Mouse (Mus musculus): Measurements from ENCODE around the gene Mcee. TPM values are rescaled to one million over a fixed set of nuclear protein-coding genes. Genes with fewer than 3 reads are reported as not detected.

Gene Mcee
- total and polyA plus RNA-seq, 3 experiments: 18.2 to 22.6 TPM; not detected in 1

GRCm38 (mm10) chr7:64356661-64357060, 35.7 kb upstream of the Mcee start:
- no peak for TF ChIP-seq MEF2A (IDR thresholded peaks at IDR 0.05; ENCODE audit: extremely low read depth, insufficient replicate concordance, low read depth, low read length, poor library complexity, severe bottlenecking)
- TF ChIP-seq CTCF (IDR thresholded peaks at IDR 0.05 in 2 of 3, conservative IDR thresholded peaks at IDR 0.05 in 1 of 3; ENCODE audit: control insufficient read depth in 1 of 3, insufficient read depth in 1 of 3, low read depth in 2 of 3, low read length in 3 of 3, poor library complexity in 1 of 3, severe bottlenecking in 1 of 3): no peak
- TF ChIP-seq MYC (IDR thresholded peaks at IDR 0.05; ENCODE audit: low read depth, low read length): no peak
- TF ChIP-seq MAX (IDR thresholded peaks at IDR 0.05; ENCODE audit: low read length): no peak
- no peak for TF ChIP-seq ZKSCAN1 (IDR thresholded peaks at IDR 0.05; ENCODE audit: low read depth, low read length)
- no peak for TF ChIP-seq KAT2A (conservative IDR thresholded peaks at IDR 0.05; ENCODE audit: low read depth, low read length)
- TF ChIP-seq GATA1 (IDR thresholded peaks at IDR 0.05; ENCODE audit: low read depth, low read length): no peak
- no peak for TF ChIP-seq ETS1 (IDR thresholded peaks at IDR 0.05; ENCODE audit: low read depth, low read length)
- TF ChIP-seq MAFK (IDR thresholded peaks at IDR 0.05; ENCODE audit: borderline replicate concordance, low read depth, low read length): no peak
- TF ChIP-seq TAL1 (IDR thresholded peaks at IDR 0.05; ENCODE audit: low read length): no peak
- TF ChIP-seq ELF1 (IDR thresholded peaks at IDR 0.05; ENCODE audit: low read depth, low read length): no peak
- TF ChIP-seq ZNF384 (IDR thresholded peaks at IDR 0.05; ENCODE audit: low read depth, low read length): no peak
- no peak for TF ChIP-seq JUND (IDR thresholded peaks at IDR 0.05; ENCODE audit: low read depth, low read length)
- TF ChIP-seq EP300 (IDR thresholded peaks at IDR 0.05; ENCODE audit: low read depth in 1 of 2, low read length in 2 of 2): no peak
- TF ChIP-seq USF1 (IDR thresholded peaks at IDR 0.05; ENCODE audit: low read depth, low read length): no peak
- TF ChIP-seq E2F4 (IDR thresholded peaks at IDR 0.05; ENCODE audit: borderline replicate concordance, low read depth, low read length): no peak
- no peak for TF ChIP-seq CHD2 (IDR thresholded peaks at IDR 0.05; ENCODE audit: low read length)
- no peak for TF ChIP-seq USF2 (IDR thresholded peaks at IDR 0.05; ENCODE audit: borderline replicate concordance in 1 of 2, insufficient read depth in 1 of 2, low read depth in 1 of 2, low read length in 2 of 2)
- no peak for TF ChIP-seq HCFC1 (IDR thresholded peaks at IDR 0.05; ENCODE audit: low read depth, low read length)
- TF ChIP-seq SMC3 (IDR thresholded peaks at IDR 0.05; ENCODE audit: low read depth, low read length): no peak
- DNase-seq (ENCODE audit: low read depth, low spot score): no peak
- no peaks in the 10 kb centered on the region for H3K79me2 ChIP-seq (ENCODE audit: control insufficient read depth, insufficient read depth, low read length, poor library complexity)

DNA sequence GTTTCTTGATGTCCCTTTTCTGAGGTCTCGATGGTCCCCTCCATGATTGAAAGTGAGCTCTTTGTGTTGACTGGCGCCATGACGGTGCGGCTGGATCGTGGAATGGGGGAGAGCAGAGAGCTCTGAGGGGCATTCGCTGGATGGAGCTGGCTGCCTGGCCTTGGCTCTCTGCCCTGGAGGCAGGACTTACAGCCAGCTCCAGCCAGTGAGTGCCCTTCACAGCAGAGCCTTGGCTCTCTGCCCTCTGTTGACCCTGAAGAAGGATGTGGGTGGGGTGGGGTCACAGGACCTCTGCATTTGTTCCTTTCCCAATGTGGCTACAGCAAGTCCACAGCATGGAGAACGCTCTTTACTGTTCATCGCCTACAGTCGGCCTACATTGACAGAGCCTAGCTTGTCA, 35.0 kb upstream of the Mcee start:
- H3K27ac ChIP-seq (ENCODE audit: control insufficient read depth, low read depth, low read length): no peak overlapping the region
- TF ChIP-seq TBP (IDR thresholded peaks at IDR 0.05; ENCODE audit: low read depth, low read length): no peak
- no peak for TF ChIP-seq RCOR1 (IDR thresholded peaks at IDR 0.05; ENCODE audit: low read depth, low read length)
- no peak for TF ChIP-seq TAL1 (IDR thresholded peaks at IDR 0.05; ENCODE audit: low read length)
- no peak for TF ChIP-seq SMC3 (IDR thresholded peaks at IDR 0.05; ENCODE audit: low read depth, low read length)
- TF ChIP-seq MAZ (IDR thresholded peaks at IDR 0.05; ENCODE audit: low read depth, low read length): no peak
- no peak for TF ChIP-seq USF1 (IDR thresholded peaks at IDR 0.05; ENCODE audit: low read depth, low read length)
- TF ChIP-seq GABPA (IDR thresholded peaks at IDR 0.05; ENCODE audit: low read depth, low read length): no peak
- TF ChIP-seq ZC3H11A (IDR thresholded peaks at IDR 0.05; ENCODE audit: low read depth, low read length): no peak
- no peaks in the 10 kb centered on the region for H3K9me3 ChIP-seq (replicated peaks; ENCODE audit: insufficient read depth, low read length)
- no peak for DNase-seq (ENCODE audit: low read depth, low spot score)
- no peak overlapping the region for H3K9ac ChIP-seq (ENCODE audit: control insufficient read depth, low read depth, low read length, poor library complexity, severe bottlenecking)
- H3K27me3 ChIP-seq (ENCODE audit: control insufficient read depth in 1 of 2, insufficient read depth in 2 of 2, low read length in 2 of 2): no peaks in the 10 kb centered on the region
- H3K36me3 ChIP-seq (ENCODE audit: control insufficient read depth in 1 of 2, insufficient read depth in 2 of 2, low read length in 2 of 2): no peaks in the 10 kb centered on the region
- H3K79me2 ChIP-seq (ENCODE audit: control insufficient read depth, insufficient read depth, low read length, poor library complexity): no peaks in the 10 kb centered on the region
- no peak overlapping the region for H3K4me3 ChIP-seq (ENCODE audit: control insufficient read depth in 1 of 2, insufficient read depth in 1 of 2, low read depth in 2 of 2, low read length in 2 of 2)
- H3K4me1 ChIP-seq (ENCODE audit: control insufficient read depth in 1 of 2, insufficient read depth in 2 of 2, low read length in 2 of 2): no peaks in the 10 kb centered on the region

More at GRCm38 (mm10) chr7:64356661-64357060, 35.7 kb upstream of the Mcee start:
- no peak overlapping the region for H3K4me3 ChIP-seq (ENCODE audit: control insufficient read depth in 1 of 2, insufficient read depth in 1 of 2, low read depth in 2 of 2, low read length in 2 of 2)
- H3K4me1 ChIP-seq (ENCODE audit: control insufficient read depth in 1 of 2, insufficient read depth in 2 of 2, low read length in 2 of 2): no peaks in the 10 kb centered on the region
- no peak overlapping the region for H3K9ac ChIP-seq (ENCODE audit: control insufficient read depth, low read depth, low read length, poor library complexity, severe bottlenecking)
- H3K27me3 ChIP-seq (ENCODE audit: control insufficient read depth in 1 of 2, insufficient read depth in 2 of 2, low read length in 2 of 2): no peaks in the 10 kb centered on the region
- no peaks in the 10 kb centered on the region for H3K9me3 ChIP-seq (replicated peaks; ENCODE audit: insufficient read depth, low read length)
- H3K36me3 ChIP-seq (ENCODE audit: control insufficient read depth in 1 of 2, insufficient read depth in 2 of 2, low read length in 2 of 2): no peaks in the 10 kb centered on the region
- no peak overlapping the region for H3K27ac ChIP-seq (ENCODE audit: control insufficient read depth, low read depth, low read length)

All from MEL (cell line).